Mouse (Mus musculus) granulocyte monocyte progenitor cell, adult 5-6 weeks (primary cell): Measurements from ENCODE around the gene Naip1. TPM values are rescaled to one million over a fixed set of nuclear protein-coding genes. Genes with fewer than 3 reads are reported as not detected.
A peak's percentile ranks its signal among the peaks of the same experiment; 100 is the strongest.
"Not testable (repeated sequence)": the region's sequence is repeated elsewhere in the genome, so short reads cannot be mapped to it uniquely, and the experiment has no call there.

Experiments used
- ATAC-seq: replicated peaks from 2 replicates; pipeline ENCODE4 v1.8.0; 2016; ENCODE audit warnings: mild to moderate bottlenecking, moderate TSS enrichment, inconsistent platforms; ENCODE audit not compliant: poor library complexity, severe bottlenecking
- total RNA-seq, 2 experiments: library from RNA; stranded (forward) in 1 of 2; stranded (reverse) in 1 of 2; fragments of 200-712, 200-1000 nt in 1 of 2; fragments of >200 nt in 1 of 2; fragmentation: Nextera tagmentation in 1 of 2; gene quantifications; 2 replicates each; pipeline ENCODE4 v1.2.3; 2014 to 2017

Naip1 gene
- total RNA-seq (2014; fragmentation: Nextera tagmentation) (not detected in 2 replicates), total RNA-seq (2017) (not detected in 2 replicates)

GRCm38 (mm10) chr13:100452415-100453127, at the start of gene Naip1:
Naip1 (minus strand) TSS chr13:100452869.
- ATAC-seq: peak; percentile 74

GRCm38 (mm10) chr13:100499625-100500024, 47.0 kb upstream of the Naip1 start:
- ATAC-seq: 0 out of 2 replicates have a peak, but pooled peaks have one; percentile 30

GRCm38 (mm10) chr13:100495337-100495736, 42.7 kb upstream of the Naip1 start:
- ATAC-seq: no peak

- ATAC-seq: not testable (repeated sequence)
These were observed 41.7 kb upstream of the Naip1 start for GRCm38 (mm10) chr13:100494370-100494769.

GRCm38 (mm10) chr13:100493313-100493712, 40.6 kb upstream of the Naip1 start:
- peak; percentile 83 for ATAC-seq

- ATAC-seq: peak; percentile 80
These were observed 39.6 kb upstream of the Naip1 start, which contains the start of gene Gtf2h2 for GRCm38 (mm10) chr13:100492061-100492787. Gtf2h2 (minus strand) TSS chr13:100492579.

- ATAC-seq: no peak
These were observed 39.0 kb upstream of the Naip1 start for GRCm38 (mm10) chr13:100491623-100492022.

- ATAC-seq: 0 out of 2 replicates have a peak, but pooled peaks have one; percentile 28
These were observed 37.8 kb upstream of the Naip1 start for GRCm38 (mm10) chr13:100490424-100490823.

GRCm38 (mm10) chr13:100483610-100484009, 30.9 kb upstream of the Naip1 start:
- ATAC-seq: no peak

GRCm38 (mm10) chr13:100463527-100464222, 11.0 kb upstream of the Naip1 start:
- ATAC-seq: no peak

- ATAC-seq: no peak
These were observed 8.7 kb upstream of the Naip1 start for GRCm38 (mm10) chr13:100461336-100461735.

- peak; percentile 95 for ATAC-seq
These were observed 3.2 kb downstream of the Naip1 start for GRCm38 (mm10) chr13:100449495-100449894.

GRCm38 (mm10) chr13:100440116-100440515, 12.6 kb downstream of the Naip1 start:
- ATAC-seq: no peak

- no peak for ATAC-seq
These were observed 14.0 kb downstream of the Naip1 start for GRCm38 (mm10) chr13:100438701-100439100.

- no peak; the same call in 1 of the 2 replicates for ATAC-seq
These were observed 15.3 kb downstream of the Naip1 start for GRCm38 (mm10) chr13:100437322-100437825.

- ATAC-seq: peak; percentile 61
These were observed 16.0 kb downstream of the Naip1 start for GRCm38 (mm10) chr13:100436556-100437163.

- ATAC-seq: not testable (repeated sequence)
These were observed 32.7 kb downstream of the Naip1 start for GRCm38 (mm10) chr13:100419958-100420357.

- ATAC-seq: no peak
These were observed 38.2 kb downstream of the Naip1 start for GRCm38 (mm10) chr13:100414428-100414827.

GRCm38 (mm10) chr13:100409825-100410224, 42.8 kb downstream of the Naip1 start:
- no peak for ATAC-seq

- no peak for ATAC-seq
These were observed 43.5 kb downstream of the Naip1 start for GRCm38 (mm10) chr13:100409181-100409580.
